Mouse (Mus musculus) macrophage (primary cell): ENCODE measurements at regions not wholly inside any gene's neighbourhood (a gene's known extent, or its start where the extent isn't known, plus 50 kb on each side); places are given as distances from the start of the nearest gene placed in this dataset.

ENCODE experiments used
- H3K27ac ChIP-seq: fragments of 350-480 bp; formaldehyde crosslinking; 2 replicates; pipeline ENCODE4 v1.9.0; 2021
- H3K36me3 ChIP-seq: fragments of 350-480 bp; formaldehyde crosslinking; 2 replicates; pipeline ENCODE4 v1.9.0; 2021; ENCODE audit errors: inconsistent target
- H3K4me3 ChIP-seq: fragments of 350-480 bp; formaldehyde crosslinking; 2 replicates; pipeline ENCODE4 v1.9.0; 2021; ENCODE audit errors: inconsistent target
- H3K79me2 ChIP-seq: fragments of 350-480 bp; formaldehyde crosslinking; 2 replicates; pipeline ENCODE4 v1.9.0; 2021; ENCODE audit errors: inconsistent target
- WGBS: methylation state at CpG from one replicate; pipeline ENCODE4 v1.1.7; 2026; ENCODE audit warnings: inconsistent platforms; ENCODE audit not compliant: missing documents; 5-methylcytosine and 5-hydroxymethylcytosine counted together

GRCm38 (mm10) chr15:51570631-51571030, 2314.1 kb upstream of the Gm7489 start:
- H3K79me2 ChIP-seq, result no peaks in the 10 kb centered on the region
- 100% methylated on average over 1 of the region's 1 CpGs for WGBS
- H3K36me3 ChIP-seq, result no peaks in the 10 kb centered on the region
- no peak overlapping the region for H3K27ac ChIP-seq
- H3K4me3 ChIP-seq, result no peak overlapping the region

- 70% methylated on average over 8 of the region's 8 CpGs for WGBS
- H3K36me3 ChIP-seq, result no peaks in the 10 kb centered on the region
- no peak overlapping the region for H3K4me3 ChIP-seq
- H3K27ac ChIP-seq, result no peak overlapping the region
- no peaks in the 10 kb centered on the region for H3K79me2 ChIP-seq
These were observed 2310.1 kb upstream of the Gm7489 start for GRCm38 (mm10) chr15:51574538-51575105.

GRCm38 (mm10) chr15:51583636-51584035, 2301.1 kb upstream of the Gm7489 start:
- Histone ChIP-seq H3K4me3 (no peak overlapping the region), H3K79me2 (no peaks in the 10 kb centered on the region), H3K36me3 (no peaks in the 10 kb centered on the region), H3K27ac (no peak overlapping the region)
- WGBS, result 92% methylated on average over 1 of the region's 1 CpGs

- no peaks in the 10 kb centered on the region for H3K79me2 ChIP-seq
- no peaks in the 10 kb centered on the region for H3K36me3 ChIP-seq
- H3K27ac ChIP-seq, result no peak overlapping the region
- 74% methylated on average over 5 of the region's 5 CpGs for WGBS
- no peak overlapping the region for H3K4me3 ChIP-seq
These were observed 2298.6 kb upstream of the Gm7489 start for GRCm38 (mm10) chr15:51586146-51586545.

- WGBS, result 89% methylated on average over 17 of the region's 17 CpGs
- H3K36me3 ChIP-seq, result no peaks in the 10 kb centered on the region
- no peaks in the 10 kb centered on the region for H3K79me2 ChIP-seq
- H3K4me3 ChIP-seq, result no peak overlapping the region
- no peak overlapping the region for H3K27ac ChIP-seq
These were observed 2293.2 kb upstream of the Gm7489 start for GRCm38 (mm10) chr15:51591406-51592068.

GRCm38 (mm10) chr15:51592069-51592435, 2292.7 kb upstream of the Gm7489 start:
- WGBS, result 79% methylated on average over 9 of the region's 9 CpGs
- Histone ChIP-seq H3K27ac (no peak overlapping the region), H3K79me2 (no peaks in the 10 kb centered on the region), H3K4me3 (no peak overlapping the region), H3K36me3 (no peaks in the 10 kb centered on the region)

- 58% methylated on average over 13 of the region's 13 CpGs for whole genome bisulfite sequencing
- no peaks in the 10 kb centered on the region for H3K79me2 ChIP-seq
- no peak overlapping the region for H3K4me3 ChIP-seq
- H3K27ac ChIP-seq, result no peak overlapping the region
- no peaks in the 10 kb centered on the region for H3K36me3 ChIP-seq
These were observed 2291.9 kb upstream of the Gm7489 start for GRCm38 (mm10) chr15:51592511-51593498.

- 86% methylated on average over 5 of the region's 5 CpGs for WGBS
- Histone ChIP-seq H3K79me2 (no peaks in the 10 kb centered on the region), H3K36me3 (no peaks in the 10 kb centered on the region), H3K4me3 (no peak overlapping the region), H3K27ac (no peak overlapping the region)
These were observed 2290.6 kb upstream of the Gm7489 start for GRCm38 (mm10) chr15:51594060-51594459.

GRCm38 (mm10) chr15:51595655-51596054, 2289.1 kb upstream of the Gm7489 start:
- Histone ChIP-seq H3K27ac (no peak overlapping the region), H3K4me3 (no peak overlapping the region), H3K36me3 (no peaks in the 10 kb centered on the region), H3K79me2 (no peaks in the 10 kb centered on the region)
- WGBS, result 90% methylated on average over 1 of the region's 1 CpGs

- Histone ChIP-seq H3K4me3 (no peak overlapping the region), H3K79me2 (no peaks in the 10 kb centered on the region), H3K27ac (no peak overlapping the region), H3K36me3 (no peaks in the 10 kb centered on the region)
- 87% methylated on average over 3 of the region's 3 CpGs for WGBS
These were observed 2286.9 kb upstream of the Gm7489 start for GRCm38 (mm10) chr15:51597841-51598240.

- no peak overlapping the region for H3K27ac ChIP-seq
- no peaks in the 10 kb centered on the region for H3K36me3 ChIP-seq
- H3K4me3 ChIP-seq, result no peak overlapping the region
- WGBS, result 68% methylated on average over 9 of the region's 10 CpGs
- no peaks in the 10 kb centered on the region for H3K79me2 ChIP-seq
These were observed 2283.4 kb upstream of the Gm7489 start for GRCm38 (mm10) chr15:51601128-51601855.

GRCm38 (mm10) chr15:51621455-51621854, 2263.3 kb upstream of the Gm7489 start:
- Histone ChIP-seq H3K79me2 (no peaks in the 10 kb centered on the region), H3K27ac (no peak overlapping the region), H3K36me3 (no peaks in the 10 kb centered on the region), H3K4me3 (no peak overlapping the region)
- WGBS, result 92% methylated on average over 6 of the region's 6 CpGs

- 94% methylated on average over 5 of the region's 5 CpGs for WGBS
- H3K27ac ChIP-seq, result no peak overlapping the region
These were observed 2257.2 kb upstream of the Gm7489 start for GRCm38 (mm10) chr15:51627463-51627862.

GRCm38 (mm10) chr15:51628518-51628917, 2256.2 kb upstream of the Gm7489 start:
- H3K36me3 ChIP-seq, result no peaks in the 10 kb centered on the region
- WGBS, result 76% methylated on average over 4 of the region's 4 CpGs
- no peaks in the 10 kb centered on the region for H3K79me2 ChIP-seq
- no peak overlapping the region for H3K27ac ChIP-seq
- no peak overlapping the region for H3K4me3 ChIP-seq

More at GRCm38 (mm10) chr15:51627463-51627862, 2257.2 kb upstream of the Gm7489 start:
- Histone ChIP-seq H3K4me3 (no peak overlapping the region), H3K36me3 (no peaks in the 10 kb centered on the region), H3K79me2 (no peaks in the 10 kb centered on the region)
